Mouse (Mus musculus) forebrain, postnatal 0 days (tissue): ENCODE data around the gene Gm10282. TPM values are rescaled to one million over a fixed set of nuclear protein-coding genes. Genes with fewer than 3 reads are reported as not detected.

ENCODE experiments used
- ATAC-seq: fragments of 200-750 bp; cut with Nextera tagmentation; 2 replicates; pipeline ENCODE4 v1.8.0; 2017; ENCODE audit warnings: mild to moderate bottlenecking, moderate library complexity
- DNase-seq: peaks from one replicate; pipeline ENCODE4 v3.0.0-alpha.2; 2015
- H3K27ac ChIP-seq: fragments of 300-500 bp; sonication (generic); 2 replicates; pipeline ENCODE4 v1.5.1; 2014; ENCODE audit warnings: low read depth, mild to moderate bottlenecking, antibody characterized with exemption, low read length, moderate library complexity, mixed read lengths
- H3K27me3 ChIP-seq: fragments of 300-500 bp; sonication (generic); 2 replicates; pipeline ENCODE4 v1.6.1; 2014; ENCODE audit warnings: mild to moderate bottlenecking, low read length, mixed read lengths; ENCODE audit not compliant: insufficient read depth
- H3K36me3 ChIP-seq: fragments of 300-500 bp; sonication (generic); 2 replicates; pipeline ENCODE4 v1.6.1; 2014; ENCODE audit warnings: mild to moderate bottlenecking, moderate library complexity; ENCODE audit not compliant: insufficient read depth
- H3K4me1 ChIP-seq: fragments of 300-500 bp; sonication (generic); 2 replicates; pipeline ENCODE4 v1.6.1; 2014; ENCODE audit warnings: antibody characterized with exemption; ENCODE audit not compliant: insufficient read depth
- H3K4me2 ChIP-seq: fragments of 300-500 bp; sonication (generic); 2 replicates; pipeline ENCODE4 v1.6.1; 2014; ENCODE audit warnings: low read depth, mild to moderate bottlenecking, moderate library complexity
- H3K4me3 ChIP-seq: fragments of 300-500 bp; sonication (generic); 2 replicates; pipeline ENCODE4 v1.5.1; 2014; ENCODE audit warnings: low read depth, low read length, mixed read lengths
- H3K9ac ChIP-seq: fragments of 300-500 bp; sonication (generic); 2 replicates; pipeline ENCODE4 v1.6.1; 2014; ENCODE audit warnings: mild to moderate bottlenecking
- H3K9me3 ChIP-seq: fragments of 300-500 bp; sonication (generic); 2 replicates; pipeline ENCODE4 v1.6.1; 2016; ENCODE audit warnings: low read length
- CTCF ChIP-seq: sonication (generic); IDR thresholded peaks from 2 replicates; pipeline ENCODE4 v1.5.1; 2016; ENCODE audit warnings: antibody characterized with exemption, control low read depth, low read depth
- WGBS: fragments of 180-500 bp; shearing (Covaris S2); extraction: QIAGEN DNeasy Blood & Tissue Kit; methylation state at CpG from one replicate; pipeline ENCODE4 v1.1.7; 2014; 5-methylcytosine and 5-hydroxymethylcytosine counted together
- polyA plus RNA-seq: library from polyadenylated mRNA; unstranded; fragments of >200 nt; fragmentation: Nextera tagmentation; extraction: Ambion mirVana; gene quantifications from 2 replicates; pipeline ENCODE4 v1.2.1, GENCODE M21; 2015
- total RNA-seq: library from RNA; depleted of rRNA; stranded (reverse); fragments of >200 nt; gene quantifications from 2 replicates; pipeline ENCODE4 v1.2.3, GENCODE M21; 2014; rRNA removed

Gm10282 gene
- total and polyA plus RNA-seq, 2 experiments from 2014 or later: 4.7 to 15.4 TPM

DNA sequence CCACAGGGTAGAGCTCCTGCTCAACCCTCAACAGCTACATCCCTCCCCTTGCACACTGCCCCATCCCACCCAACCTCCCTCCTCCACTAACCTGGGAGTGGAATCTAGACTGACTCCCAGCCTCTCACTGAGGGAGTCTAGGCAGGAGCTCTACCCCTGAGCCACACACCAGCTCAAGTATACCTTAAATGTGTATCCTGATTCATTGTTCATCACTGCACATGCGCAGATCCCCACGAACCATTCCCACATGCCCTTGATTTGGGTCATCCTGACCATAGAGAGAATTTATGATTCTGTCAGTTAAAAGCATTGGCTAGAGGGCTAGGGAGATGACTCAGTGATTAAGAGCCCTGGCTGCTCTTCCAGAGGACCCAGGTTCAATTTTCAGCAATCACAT is 42.3 kb downstream of the Gm10282 start:
- H3K36me3 ChIP-seq: no peaks in the 10 kb centered on the region
- H3K4me2 ChIP-seq: no peak overlapping the region
- no peaks in the 10 kb centered on the region for H3K4me1 ChIP-seq
- no peak overlapping the region for H3K27ac ChIP-seq
- ATAC-seq (no peak), DNase-seq (no peak)
- no peak for TF ChIP-seq CTCF
- H3K4me3 ChIP-seq: no peak overlapping the region
- whole genome bisulfite sequencing: 90% methylated on average over 2 of the region's 2 CpGs
- no peak overlapping the region for H3K9ac ChIP-seq
- H3K27me3 ChIP-seq: no peaks in the 10 kb centered on the region
- H3K9me3 ChIP-seq: no peaks in the 10 kb centered on the region

DNA sequence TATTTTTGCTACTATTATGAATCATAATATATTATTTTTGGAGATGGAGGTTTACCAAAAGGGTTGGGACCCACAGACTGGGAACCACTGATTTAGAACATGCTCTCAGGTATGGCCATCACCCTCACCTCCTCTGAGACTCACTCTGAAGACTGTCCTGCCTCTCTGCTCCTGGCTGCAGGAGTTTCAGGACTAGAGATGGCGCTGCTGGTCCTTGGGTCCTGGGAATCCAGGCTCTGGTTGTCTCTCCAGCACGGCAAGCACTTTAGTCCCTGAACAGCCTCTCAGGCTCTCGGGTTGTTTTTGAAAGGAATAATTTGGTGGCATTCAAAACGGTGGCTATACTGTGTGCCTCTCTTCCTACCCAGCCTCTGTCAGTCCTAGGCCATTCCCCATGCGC is 43.2 kb downstream of the Gm10282 start:
- Histone ChIP-seq H3K36me3 (peaks cover 4% of the 10 kb centered on the region; the same call in 1 of the 2 replicates), H3K27me3 (no peaks in the 10 kb centered on the region), H3K4me1 (no peaks in the 10 kb centered on the region), H3K27ac (no peak overlapping the region), H3K9ac (no peak overlapping the region), H3K4me2 (no peak overlapping the region), H3K9me3 (no peaks in the 10 kb centered on the region), H3K4me3 (no peak overlapping the region)
- WGBS: 49% methylated on average over 5 of the region's 5 CpGs
- DNase-seq (no peak), ATAC-seq (no peak)
- peak; percentile 48 for TF ChIP-seq CTCF

DNA sequence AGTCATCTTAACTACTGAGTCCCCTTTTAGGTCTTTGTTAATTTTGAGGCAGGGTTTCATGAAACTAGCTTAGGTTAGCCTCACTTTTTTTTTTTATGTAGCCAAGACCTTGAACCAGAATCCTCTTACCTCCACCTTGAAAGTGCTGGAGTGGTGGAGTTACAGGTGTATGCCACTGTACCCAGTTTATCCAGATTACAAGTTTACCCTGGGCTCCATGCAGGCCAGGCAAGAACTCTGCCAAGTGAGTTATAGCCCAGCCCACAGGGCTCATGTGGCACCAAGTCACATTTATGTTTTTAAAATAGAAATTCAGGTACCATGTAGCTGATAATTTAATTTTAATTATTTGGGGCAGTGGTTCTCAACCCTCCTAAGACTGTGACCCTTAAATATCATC is 43.6 kb downstream of the Gm10282 start:
- H3K4me1 ChIP-seq: no peaks in the 10 kb centered on the region
- no peak overlapping the region for H3K27ac ChIP-seq
- H3K36me3 ChIP-seq: peaks cover 7% of the 10 kb centered on the region; the same call in 1 of the 2 replicates
- no peaks in the 10 kb centered on the region for H3K27me3 ChIP-seq
- no peak for DNase-seq
- H3K9ac ChIP-seq: no peak overlapping the region
- H3K4me2 ChIP-seq: no peak overlapping the region
- H3K4me3 ChIP-seq: no peak overlapping the region
- no peak for TF ChIP-seq CTCF
- ATAC-seq: no peak
- no peaks in the 10 kb centered on the region for H3K9me3 ChIP-seq

DNA sequence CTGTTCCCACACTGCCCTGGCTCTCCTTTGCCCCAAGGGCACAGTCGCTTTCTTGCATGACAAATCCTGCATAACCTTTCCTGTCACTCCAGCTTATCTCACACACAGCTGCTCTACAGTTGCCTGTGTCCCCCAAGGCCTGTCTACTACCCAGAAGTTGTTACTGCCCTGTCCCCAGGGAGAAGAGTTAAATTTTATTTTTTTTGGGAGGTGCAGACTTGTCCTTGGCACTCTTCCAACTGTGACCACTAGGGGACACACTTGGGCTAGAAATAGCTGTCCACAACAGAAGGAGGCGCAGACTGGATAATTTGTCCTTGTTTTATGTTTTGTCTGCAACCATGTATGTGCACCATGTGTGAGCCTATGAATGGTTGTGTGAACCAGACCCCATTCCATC is 44.0 kb downstream of the Gm10282 start:
- WGBS: 37% methylated on average over 2 of the region's 2 CpGs
- no peak overlapping the region for H3K9ac ChIP-seq
- H3K27me3 ChIP-seq: no peaks in the 10 kb centered on the region
- peaks cover 8% of the 10 kb centered on the region for H3K36me3 ChIP-seq
- H3K4me2 ChIP-seq: no peak overlapping the region
- H3K9me3 ChIP-seq: no peaks in the 10 kb centered on the region
- ATAC-seq: peak; percentile 65
- H3K27ac ChIP-seq: no peak overlapping the region
- DNase-seq: peak; percentile 65
- peak; percentile 80 for TF ChIP-seq CTCF
- H3K4me3 ChIP-seq: no peak overlapping the region
- no peaks in the 10 kb centered on the region for H3K4me1 ChIP-seq

DNA sequence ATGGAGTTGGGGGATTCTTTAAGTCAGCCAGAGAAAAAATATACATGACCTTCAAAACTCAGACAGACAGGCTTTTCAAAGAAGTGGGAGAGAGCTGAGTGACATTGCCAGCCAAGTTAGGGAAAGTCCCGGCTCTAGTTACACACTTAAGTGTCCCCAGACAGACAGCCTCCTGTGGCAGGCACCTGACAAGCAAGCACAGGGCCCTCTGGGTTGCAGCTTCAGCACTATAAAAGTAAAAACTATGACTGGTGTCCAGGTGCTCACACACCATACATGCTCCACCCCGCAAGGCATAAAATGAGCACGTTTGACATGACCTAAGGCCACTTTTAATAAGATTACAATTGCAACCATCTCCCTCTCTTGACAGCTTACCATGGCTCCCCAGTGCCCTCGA is 44.5 kb downstream of the Gm10282 start:
- H3K9ac ChIP-seq: no peak overlapping the region
- H3K27ac ChIP-seq: no peak overlapping the region
- H3K9me3 ChIP-seq: no peaks in the 10 kb centered on the region
- 68% methylated on average over 4 of the region's 4 CpGs for WGBS
- no peak for DNase-seq
- no peak overlapping the region for H3K4me2 ChIP-seq
- no peak for TF ChIP-seq CTCF
- peaks cover 12% of the 10 kb centered on the region for H3K36me3 ChIP-seq
- H3K4me1 ChIP-seq: no peaks in the 10 kb centered on the region
- no peak for ATAC-seq
- no peak overlapping the region for H3K4me3 ChIP-seq
- H3K27me3 ChIP-seq: no peaks in the 10 kb centered on the region

DNA sequence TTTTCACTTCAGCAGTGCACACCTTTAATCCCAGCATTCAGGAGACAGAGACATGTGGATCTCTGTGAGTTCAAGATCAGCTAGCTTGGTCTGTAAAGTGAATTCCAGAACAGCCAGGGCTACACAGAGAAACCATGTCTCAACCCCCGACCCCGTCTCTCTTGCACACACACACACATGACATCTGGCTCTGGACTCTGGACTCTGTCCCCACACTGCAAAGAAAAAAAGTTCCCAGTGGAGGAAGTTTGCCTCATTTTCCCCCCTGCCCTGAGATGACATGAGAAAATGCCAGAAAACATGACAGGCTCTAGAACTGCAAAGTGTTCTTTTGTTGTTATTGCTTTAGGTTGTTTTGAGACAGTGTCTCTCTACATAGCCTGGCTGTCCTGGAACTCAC is 45.2 kb downstream of the Gm10282 start:
- no peaks in the 10 kb centered on the region for H3K4me1 ChIP-seq
- no peaks in the 10 kb centered on the region for H3K9me3 ChIP-seq
- DNase-seq (no peak), ATAC-seq (no peak)
- no peaks in the 10 kb centered on the region for H3K27me3 ChIP-seq
- H3K4me3 ChIP-seq: no peak overlapping the region
- 81% methylated on average over 2 of the region's 2 CpGs for WGBS
- H3K36me3 ChIP-seq: peaks cover 19% of the 10 kb centered on the region
- no peak overlapping the region for H3K27ac ChIP-seq
- H3K4me2 ChIP-seq: no peak overlapping the region
- no peak overlapping the region for H3K9ac ChIP-seq
- TF ChIP-seq CTCF: no peak

DNA sequence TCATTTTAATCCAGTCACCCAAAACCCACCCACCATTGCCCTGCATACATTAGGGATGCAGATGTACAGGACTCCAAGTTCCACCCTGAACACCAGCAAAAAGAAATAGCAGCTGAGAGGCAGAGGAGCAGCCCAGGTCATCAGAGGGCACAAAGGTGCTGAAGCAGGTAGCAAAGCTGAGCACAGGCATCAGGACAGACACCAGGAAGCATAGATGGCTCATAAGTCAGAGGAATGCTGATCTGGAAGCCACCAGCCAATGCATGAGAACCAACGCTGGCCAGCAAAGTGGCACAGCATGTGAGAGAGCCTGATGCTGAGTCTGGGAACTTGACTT is 47.2 kb downstream of the Gm10282 start:
- ATAC-seq: no peak
- H3K27ac ChIP-seq: no peak overlapping the region
- H3K4me3 ChIP-seq: no peak overlapping the region
- H3K9ac ChIP-seq: no peak overlapping the region
- H3K4me2 ChIP-seq: no peak overlapping the region
- no peak for DNase-seq
- H3K9me3 ChIP-seq: no peaks in the 10 kb centered on the region
- no peaks in the 10 kb centered on the region for H3K27me3 ChIP-seq
- no peaks in the 10 kb centered on the region for H3K4me1 ChIP-seq
- peaks cover 38% of the 10 kb centered on the region for H3K36me3 ChIP-seq
- WGBS: 80% methylated on average over 1 of the region's 1 CpGs
- TF ChIP-seq CTCF: no peak

DNA sequence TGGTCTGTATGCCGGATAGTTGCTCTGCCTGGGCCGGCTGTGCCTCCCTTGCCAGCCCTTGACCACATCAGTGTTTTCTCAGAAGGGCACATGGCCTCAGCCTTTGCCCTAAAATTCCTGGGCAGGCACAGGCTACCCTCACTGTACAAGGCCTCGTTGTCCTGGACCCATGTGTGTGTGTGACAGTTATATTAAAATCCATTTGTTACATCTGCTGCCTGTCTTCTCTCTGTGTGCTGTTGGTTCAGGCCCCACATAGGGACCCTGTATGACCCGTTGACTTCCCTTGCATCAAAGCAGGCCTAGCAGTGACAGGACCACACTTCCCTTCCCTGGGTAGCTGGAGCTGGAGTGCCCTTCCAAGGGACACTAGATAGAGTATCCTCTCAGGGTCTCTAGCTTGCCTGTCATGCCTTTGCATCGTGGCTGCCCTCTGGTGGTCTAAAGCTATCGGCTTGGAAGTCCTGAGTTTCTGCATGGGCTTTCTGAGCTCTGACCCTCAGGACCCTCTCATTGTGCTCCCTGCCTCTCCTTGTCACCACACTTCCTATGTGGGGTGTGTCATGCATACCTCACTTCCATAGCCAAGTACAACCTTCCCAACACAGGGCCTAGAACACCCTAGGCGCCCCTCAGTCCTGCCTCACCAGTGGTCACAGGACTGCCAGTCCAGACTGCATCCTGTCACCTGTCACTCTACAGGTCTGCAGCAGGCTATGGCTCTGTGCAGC is 47.7 kb downstream of the Gm10282 start:
- 47% methylated on average over 7 of the region's 7 CpGs for WGBS
- no peaks in the 10 kb centered on the region for H3K4me1 ChIP-seq
- no peaks in the 10 kb centered on the region for H3K27me3 ChIP-seq
- peaks cover 43% of the 10 kb centered on the region for H3K36me3 ChIP-seq
- no peak overlapping the region for H3K9ac ChIP-seq
- H3K4me3 ChIP-seq: no peak overlapping the region
- no peak overlapping the region for H3K27ac ChIP-seq
- no peaks in the 10 kb centered on the region for H3K9me3 ChIP-seq
- peak; percentile 75 for TF ChIP-seq CTCF
- DNase-seq (peak; percentile 43), ATAC-seq (peak; percentile 44)
- no peak overlapping the region for H3K4me2 ChIP-seq

Other genes with a start within 250 kb of the Gm10282 start
- not detected in 2 replicates for gene Olfr373, start 222.1 kb downstream of the Gm10282 start, total RNA-seq
- gene Olfr373, start 222.1 kb downstream of the Gm10282 start, polyA plus RNA-seq: not detected in 2 replicates
- gene Olfr374, start 198.2 kb downstream of the Gm10282 start, total RNA-seq: not detected in 2 replicates
- gene Olfr374, start 198.2 kb downstream of the Gm10282 start, polyA plus RNA-seq: not detected in 2 replicates
- gene Tpm4, start 170.3 kb downstream of the Gm10282 start, total RNA-seq: 139 and 141 TPM in 2 replicates
- gene Tpm4, start 170.3 kb downstream of the Gm10282 start, polyA plus RNA-seq: 118 and 120 TPM in 2 replicates
- 35.7 and 39.1 TPM in 2 replicates for gene Rab8a, start 144.1 kb downstream of the Gm10282 start, total RNA-seq
- 74.2 and 85.0 TPM in 2 replicates for gene Rab8a, start 144.1 kb downstream of the Gm10282 start, polyA plus RNA-seq
- not detected in 2 replicates for gene Hsh2d, start 115.6 kb downstream of the Gm10282 start, total RNA-seq
- not detected in 2 replicates for gene Hsh2d, start 115.6 kb downstream of the Gm10282 start, polyA plus RNA-seq
- 0.10 TPM in 1 of 2 replicates, not detected in the other for gene Cib3, start 92.4 kb downstream of the Gm10282 start, total RNA-seq
- gene Cib3, start 92.4 kb downstream of the Gm10282 start, polyA plus RNA-seq: not detected in 2 replicates
- gene Gm11034, start 91.6 kb downstream of the Gm10282 start, total RNA-seq: not detected in 2 replicates
- not detected in 2 replicates for gene Gm11034, start 91.6 kb downstream of the Gm10282 start, polyA plus RNA-seq
- 132 and 147 TPM in 2 replicates for gene Fam32a, start 85.5 kb downstream of the Gm10282 start, total RNA-seq
- 107 and 108 TPM in 2 replicates for gene Fam32a, start 85.5 kb downstream of the Gm10282 start, polyA plus RNA-seq
- 74.8 and 76.2 TPM in 2 replicates for gene Ap1m1, start 65.2 kb downstream of the Gm10282 start, total RNA-seq
- gene Ap1m1, start 65.2 kb downstream of the Gm10282 start, polyA plus RNA-seq: 225 and 243 TPM in 2 replicates
- 3.8 and 4.0 TPM in 2 replicates for gene Klf2, start 13.8 kb upstream of the Gm10282 start, total RNA-seq
- 9.5 and 10.1 TPM in 2 replicates for gene Klf2, start 13.8 kb upstream of the Gm10282 start, polyA plus RNA-seq
- 61.6 and 62.9 TPM in 2 replicates for gene Eps15l1, start 116.2 kb upstream of the Gm10282 start, total RNA-seq
- gene Eps15l1, start 116.2 kb upstream of the Gm10282 start, polyA plus RNA-seq: 44.2 and 48.8 TPM in 2 replicates
- 0.77 and 1.00 TPM in 2 replicates for gene Calr3, start 138.6 kb upstream of the Gm10282 start, total RNA-seq
- gene Calr3, start 138.6 kb upstream of the Gm10282 start, polyA plus RNA-seq: 1.1 and 1.4 TPM in 2 replicates
- 12.5 and 13.7 TPM in 2 replicates for gene 1700030K09Rik, start 138.6 kb upstream of the Gm10282 start, total RNA-seq
- 15.5 and 16.1 TPM in 2 replicates for gene 1700030K09Rik, start 138.6 kb upstream of the Gm10282 start, polyA plus RNA-seq
- 21.2 and 29.8 TPM in 2 replicates for gene Cherp, start 170.0 kb upstream of the Gm10282 start, total RNA-seq
- gene Cherp, start 170.0 kb upstream of the Gm10282 start, polyA plus RNA-seq: 36.8 and 43.7 TPM in 2 replicates
- 47.1 and 55.1 TPM in 2 replicates for gene Slc35e1, start 187.4 kb upstream of the Gm10282 start, total RNA-seq
- 8.8 and 12.2 TPM in 2 replicates for gene Slc35e1, start 187.4 kb upstream of the Gm10282 start, polyA plus RNA-seq
- 10.9 and 14.2 TPM in 2 replicates for gene Med26, start 243.0 kb upstream of the Gm10282 start, total RNA-seq
- gene Med26, start 243.0 kb upstream of the Gm10282 start, polyA plus RNA-seq: 17.7 and 18.6 TPM in 2 replicates